Mouse (Mus musculus) stomach, adult 2 months (tissue): Measurements from ENCODE around the gene Grpel1. TPM values are rescaled to one million over a fixed set of nuclear protein-coding genes. Genes with fewer than 3 reads are reported as not detected.

Experiments
- polyA plus RNA-seq: library from polyadenylated mRNA; depleted of rRNA; stranded (reverse); fragments of >200 nt; gene quantifications from 2 replicates; pipeline ENCODE4 v1.2.3, GENCODE M21; 2012; rRNA removed

Grpel1 gene
- polyA plus RNA-seq, result 5.6 and 8.0 TPM in 2 replicates

DNA sequence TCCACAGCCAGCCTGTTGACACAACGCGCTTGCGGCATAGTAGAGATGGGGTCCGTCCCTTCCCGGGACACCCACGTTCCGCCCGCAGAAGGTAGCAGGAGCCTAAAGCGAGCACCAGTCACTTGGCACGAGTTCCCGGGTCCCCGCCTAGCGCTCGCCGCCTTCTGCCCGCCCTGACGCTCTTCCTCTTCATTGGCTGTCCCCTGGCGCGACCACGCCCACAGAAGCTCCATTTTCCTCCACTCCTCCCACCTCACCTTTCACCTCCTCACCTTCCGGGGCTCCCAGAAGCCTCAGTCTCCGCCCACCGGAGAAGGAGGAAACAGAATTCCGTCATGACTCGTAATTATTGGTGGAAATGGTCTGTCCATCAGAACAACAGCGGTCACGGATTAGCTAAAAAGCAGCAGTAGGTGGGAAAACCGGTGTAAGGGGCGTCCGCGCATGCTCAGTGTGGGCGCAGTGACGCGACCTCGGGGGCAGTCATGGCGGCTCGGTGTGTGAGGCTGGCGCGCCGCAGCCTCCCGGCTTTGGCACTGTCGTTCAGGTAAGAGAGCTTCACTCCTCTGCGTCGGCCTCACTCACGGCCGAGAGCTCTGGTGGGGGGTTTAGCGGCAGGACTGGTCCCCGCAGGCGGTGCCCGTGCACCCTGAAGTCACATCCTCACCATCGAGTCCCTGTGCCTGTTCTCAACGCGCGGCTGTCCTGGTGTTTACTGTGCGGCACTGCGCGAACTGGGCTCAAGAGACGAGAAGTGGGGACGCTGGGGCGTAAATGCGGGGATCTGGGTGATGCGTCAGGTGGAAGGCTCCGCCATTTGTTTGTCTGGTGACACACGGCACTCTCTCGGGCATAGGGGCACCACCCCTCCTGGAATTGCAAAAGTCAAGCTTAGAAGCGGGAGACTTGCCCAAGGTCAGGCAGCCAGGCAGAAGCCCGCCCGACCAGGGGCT is at the start of gene Grpel1:
Gene Grpel1, plus strand, starts transcription at position 290 of the 953 bp plus-strand sequence.

DNA sequence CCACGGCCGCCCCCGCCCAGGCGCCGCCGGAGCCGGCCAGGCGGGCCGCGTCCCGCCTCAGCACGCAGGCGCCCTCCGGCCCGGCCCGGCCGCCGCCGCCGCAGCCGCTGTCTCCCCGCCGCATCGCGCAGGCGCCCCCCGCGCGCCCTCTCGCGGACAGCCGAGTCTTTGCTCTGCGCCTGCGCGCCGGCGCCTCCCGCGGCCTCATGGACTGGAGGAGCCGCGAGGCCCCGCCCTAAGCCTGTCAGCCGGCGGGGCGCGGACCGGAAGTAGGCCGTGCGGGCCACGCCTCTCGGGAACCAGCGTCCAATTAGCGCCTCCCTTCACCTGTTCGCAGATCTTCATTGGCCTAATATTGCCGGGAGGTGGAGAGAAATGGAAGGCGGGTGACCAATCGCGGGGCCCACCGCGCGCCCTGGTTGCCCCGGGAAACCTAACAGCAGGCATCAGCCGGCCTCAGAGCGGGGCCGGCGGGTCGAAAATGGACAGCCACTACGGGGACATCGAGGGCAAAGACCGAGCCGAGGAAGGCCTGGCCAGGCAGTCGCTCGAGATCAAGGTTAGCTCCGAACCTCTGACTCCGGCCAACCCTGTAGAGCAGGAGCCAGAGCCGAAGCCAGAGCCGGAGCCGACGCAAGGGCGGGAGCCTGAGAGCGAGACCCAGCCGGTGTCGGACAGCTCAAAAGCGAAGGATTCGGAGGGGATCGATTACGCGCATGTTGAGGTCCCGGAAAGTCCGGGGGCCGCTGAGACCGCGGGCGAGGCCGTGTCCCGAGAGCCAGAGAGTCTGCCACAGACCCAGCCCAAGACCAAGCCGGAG is 19.6 kb downstream of the Grpel1 start, which contains the start of the genes Tada2b and Ccdc96:
Gene Tada2b, minus strand, starts transcription at position 115 of the 820 bp plus-strand sequence.
Gene Ccdc96, plus strand, starts transcription at position 418 of the 820 bp plus-strand sequence.

Other genes with a start within 250 kb of the Grpel1 start
- 3.4 and 3.6 TPM in 2 replicates for gene Sorcs2, start 66.9 kb upstream of the Grpel1 start, polyA plus RNA-seq
- gene Tada2b, start 19.3 kb downstream of the Grpel1 start, polyA plus RNA-seq, result 5.2 and 5.6 TPM in 2 replicates
- 0.01 TPM in 1 of 2 replicates, not detected in the other for gene Ccdc96, start 19.6 kb downstream of the Grpel1 start, polyA plus RNA-seq
- gene Tbc1d14, start 128.3 kb downstream of the Grpel1 start, polyA plus RNA-seq, result 10.7 and 12.3 TPM in 2 replicates
- gene D5Ertd579e, start 231.0 kb downstream of the Grpel1 start, polyA plus RNA-seq, result 6.1 and 7.0 TPM in 2 replicates